Mouse (Mus musculus) kidney, postnatal 0 days (tissue): ENCODE results near the gene Brs3. TPM values are rescaled to one million over a fixed set of nuclear protein-coding genes. Genes with fewer than 3 reads are reported as not detected.

Experiments used
- ATAC-seq: fragments of 200-750 bp; cut with Nextera tagmentation; replicated peaks from 2 replicates; pipeline ENCODE4 v1.8.0; 2017; ENCODE audit warnings: low read depth, moderate number of reproducible peaks, moderate TSS enrichment, moderate library complexity; ENCODE audit not compliant: low FRiP score
- DNase-seq: peaks from one replicate; pipeline ENCODE4 v3.0.0-alpha.2; 2016; ENCODE audit warnings: low spot score
- H3K27ac ChIP-seq: fragments of 300-500 bp; sonication (generic); 2 replicates; pipeline ENCODE4 v1.5.1; 2014; ENCODE audit warnings: mild to moderate bottlenecking
- H3K27me3 ChIP-seq: fragments of 300-500 bp; sonication (generic); 2 replicates; pipeline ENCODE4 v1.6.1; 2014; ENCODE audit warnings: low read length, mixed read lengths; ENCODE audit not compliant: insufficient read depth
- H3K36me3 ChIP-seq: fragments of 300-500 bp; sonication (generic); 2 replicates; pipeline ENCODE4 v1.6.1; 2014; ENCODE audit warnings: low read length, mixed read lengths; ENCODE audit not compliant: insufficient read depth
- H3K4me1 ChIP-seq: fragments of 300-500 bp; sonication (generic); replicated peaks from 2 replicates; pipeline ENCODE4 v1.6.1; 2014; ENCODE audit warnings: antibody characterized with exemption, low read length, mixed read lengths; ENCODE audit not compliant: insufficient read depth
- H3K4me2 ChIP-seq: fragments of 300-500 bp; sonication (generic); 2 replicates; pipeline ENCODE4 v1.6.1; 2014; ENCODE audit warnings: mild to moderate bottlenecking, low read length, moderate library complexity, mixed read lengths
- H3K4me3 ChIP-seq: fragments of 300-500 bp; sonication (generic); replicated peaks from 2 replicates; pipeline ENCODE4 v1.5.1; 2014; ENCODE audit warnings: low read depth, low read length
- H3K9ac ChIP-seq: fragments of 300-500 bp; sonication (generic); 2 replicates; pipeline ENCODE4 v1.6.1; 2014; ENCODE audit warnings: low read depth, low read length
- H3K9me3 ChIP-seq: fragments of 300-500 bp; sonication (generic); replicated peaks from 2 replicates; pipeline ENCODE4 v1.6.1; 2016; ENCODE audit warnings: low read length, inconsistent platforms, mixed read lengths
- CTCF ChIP-seq: IDR thresholded peaks from 2 replicates; pipeline ENCODE4 v1.5.1; 2016; ENCODE audit warnings: antibody characterized with exemption, low read depth, mild to moderate bottlenecking, moderate library complexity
- WGBS: fragments of 180-500 bp; shearing (Covaris S2); extraction: QIAGEN DNeasy Blood & Tissue Kit; methylation state at CpG from one replicate; pipeline ENCODE4 v1.1.7; 2014; 5-methylcytosine and 5-hydroxymethylcytosine counted together
- polyA plus RNA-seq: library from polyadenylated mRNA; unstranded; fragments of >200 nt; fragmentation: Nextera tagmentation; extraction: Ambion mirVana; gene quantifications from 2 replicates; pipeline ENCODE4 v1.2.1, GENCODE M21; 2015

Gene Brs3
- polyA plus RNA-seq, 1 experiment from 2014 or later: not detected

- no peaks in the 10 kb centered on the region for H3K4me1 ChIP-seq
- TF ChIP-seq CTCF: no peak
- H3K4me2 ChIP-seq: no peak overlapping the region
- no peak for DNase-seq
- no peaks in the 10 kb centered on the region for H3K27me3 ChIP-seq
- no peaks in the 10 kb centered on the region for H3K36me3 ChIP-seq
- no peaks in the 10 kb centered on the region for H3K9me3 ChIP-seq
- H3K27ac ChIP-seq: no peak overlapping the region
- H3K9ac ChIP-seq: no peak overlapping the region
- no peak overlapping the region for H3K4me3 ChIP-seq
- ATAC-seq: no peak
- WGBS: 64% methylated on average over 5 of the region's 5 CpGs
Measured at GRCm38 (mm10) chrX:57081496-57081895, 38.6 kb downstream of the Brs3 start.

GRCm38 (mm10) chrX:57087806-57088205 lies 44.9 kb downstream of the Brs3 start, which contains the start of gene Vgll1:
Gene Vgll1 (plus strand): TSS chrX:57088106.
- 78% methylated on average over 4 of the region's 4 CpGs for whole genome bisulfite sequencing
- no peaks in the 10 kb centered on the region for H3K27me3 ChIP-seq
- no peaks in the 10 kb centered on the region for H3K36me3 ChIP-seq
- DNase-seq (no peak), ATAC-seq (no peak)
- H3K9me3 ChIP-seq: no peaks in the 10 kb centered on the region
- no peak within 1 kb of the TSS for H3K4me2 ChIP-seq
- no peak within 1 kb of the TSS for H3K27ac ChIP-seq
- no peaks in the 10 kb centered on the region for H3K4me1 ChIP-seq
- no peak within 1 kb of the TSS for H3K9ac ChIP-seq
- H3K4me3 ChIP-seq: no peak within 1 kb of the TSS
- TF ChIP-seq CTCF: no peak

Other genes starting within 250 kb of the Brs3 start
- gene Map7d3, start 220.7 kb upstream of the Brs3 start, polyA plus RNA-seq: 2.6 and 3.0 TPM in 2 replicates
- 0.04 TPM in 1 of 2 replicates, not detected in the other for gene Adgrg4, start 172.9 kb upstream of the Brs3 start, polyA plus RNA-seq
- gene Htatsf1, start 10.5 kb downstream of the Brs3 start, polyA plus RNA-seq: 66.8 and 71.2 TPM in 2 replicates
- 0.11 and 0.36 TPM in 2 replicates for gene Vgll1, start 45.0 kb downstream of the Brs3 start, polyA plus RNA-seq
- not detected in 2 replicates for gene Cd40lg, start 169.1 kb downstream of the Brs3 start, polyA plus RNA-seq